Mouse (Mus musculus) liver, adult 2 months (tissue): ENCODE results near the gene Lhx3. TPM values are rescaled to one million over a fixed set of nuclear protein-coding genes. Genes with fewer than 3 reads are reported as not detected.
A peak's percentile ranks its signal among the peaks of the same experiment; 100 is the strongest.

Source experiments
- DNase-seq: peaks from one replicate; pipeline ENCODE4 v3.0.0-alpha.2; 2011; ENCODE audit warnings: low read depth, low spot score; ENCODE audit errors: extremely low read depth
- H3K27ac ChIP-seq: fragments of 200-500 bp; replicated peaks from 2 replicates; pipeline ENCODE4 v1.5.1; 2012; ENCODE audit warnings: low read depth, mild to moderate bottlenecking, control low read depth, inconsistent platforms, low read length; ENCODE audit not compliant: insufficient read depth
- H3K27me3 ChIP-seq: fragments of 200-500 bp; 2 replicates; pipeline ENCODE4 v1.6.1; 2012; ENCODE audit warnings: mild to moderate bottlenecking, moderate library complexity, low read length, inconsistent platforms; ENCODE audit not compliant: control insufficient read depth, insufficient read depth
- H3K36me3 ChIP-seq: fragments of 200-500 bp; 2 replicates; pipeline ENCODE4 v1.6.1; 2012; ENCODE audit warnings: low read length, inconsistent platforms; ENCODE audit not compliant: control insufficient read depth, insufficient read depth
- H3K4me1 ChIP-seq: fragments of 200-500 bp; 2 replicates; pipeline ENCODE4 v1.6.1; 2011; ENCODE audit warnings: low read length; ENCODE audit not compliant: control insufficient read depth, insufficient read depth
- H3K4me3 ChIP-seq: fragments of 200-500 bp; 2 replicates; pipeline ENCODE4 v1.5.1; 2011; ENCODE audit warnings: low read depth, mild to moderate bottlenecking, control low read depth, low read length, moderate library complexity; ENCODE audit not compliant: insufficient read depth
- H3K79me2 ChIP-seq: fragments of 200-500 bp; 2 replicates; pipeline ENCODE4 v1.6.1; 2012; ENCODE audit warnings: inconsistent platforms, mild to moderate bottlenecking, low read length, moderate library complexity; ENCODE audit not compliant: control insufficient read depth, insufficient read depth
- H3K9ac ChIP-seq: fragments of 200-500 bp; 2 replicates; pipeline ENCODE4 v1.6.1; 2012; ENCODE audit warnings: low read depth, mild to moderate bottlenecking, control low read depth, inconsistent platforms, low read length
- CTCF ChIP-seq: fragments of 200-500 bp; IDR thresholded peaks from 2 replicates; pipeline ENCODE4 v1.5.1; 2011; ENCODE audit warnings: low read depth, low read length, control low read depth
- POLR2A ChIP-seq: fragments of 200-500 bp; IDR thresholded peaks from 2 replicates; pipeline ENCODE4 v1.6.1; 2011; ENCODE audit warnings: low read length, control low read depth; ENCODE audit not compliant: insufficient read depth; ENCODE audit errors: extremely low read depth
- WGBS: fragments of 180-500 bp; shearing (Covaris S2); methylation state at CpG from one replicate; pipeline ENCODE4 v1.1.7; 2018; 5-methylcytosine and 5-hydroxymethylcytosine counted together
- polyA plus RNA-seq: library from polyadenylated mRNA; depleted of rRNA; stranded (reverse); fragments of >200 nt; gene quantifications from 2 replicates; pipeline ENCODE4 v1.2.3, GENCODE M21; 2012
- total RNA-seq: library from RNA; depleted of rRNA; stranded (reverse); fragments of >200 nt; gene quantifications from 2 replicates; pipeline ENCODE4 v1.2.3, GENCODE M21; 2014

Lhx3 gene
- total and polyA plus RNA-seq, 2 experiments = not detected

GRCm38 (mm10) chr2:26182646-26183045, 25.4 kb downstream of the Lhx3 start:
- 23% methylated on average over 6 of the region's 6 CpGs for WGBS
- Histone ChIP-seq H3K27me3 (no peaks in the 10 kb centered on the region), H3K79me2 (no peaks in the 10 kb centered on the region), H3K27ac (no peak overlapping the region), H3K4me3 (no peak overlapping the region), H3K36me3 (no peaks in the 10 kb centered on the region), H3K4me1 (no peaks in the 10 kb centered on the region), H3K9ac (no peak overlapping the region)
- no peak for DNase-seq
- no peak for TF ChIP-seq POLR2A
- TF ChIP-seq CTCF = peak; percentile 77

DNA sequence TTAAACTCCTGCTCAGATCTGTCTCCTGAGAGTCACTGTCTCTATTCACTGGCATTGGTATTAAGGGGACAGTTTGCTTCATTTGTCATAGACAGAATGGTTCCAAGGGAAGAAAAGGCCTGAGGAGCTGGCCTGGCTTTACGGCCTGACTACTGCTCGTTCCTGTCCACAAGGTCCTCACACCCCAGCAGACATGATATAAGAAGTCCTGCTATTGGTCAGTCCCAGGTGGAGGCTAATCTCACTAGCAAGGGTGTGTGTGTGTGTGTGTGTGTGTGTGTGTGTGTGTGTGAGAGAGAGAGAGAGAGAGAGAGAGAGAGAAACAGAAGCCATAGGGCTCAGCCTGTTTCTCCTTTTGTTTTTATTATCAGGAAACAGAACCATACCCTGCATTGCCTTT, 30.9 kb downstream of the Lhx3 start:
- WGBS = 74% methylated on average over 2 of the region's 2 CpGs
- no peaks in the 10 kb centered on the region for H3K4me1 ChIP-seq
- TF ChIP-seq POLR2A (no peak), CTCF (no peak)
- no peak overlapping the region for H3K4me3 ChIP-seq
- H3K27me3 ChIP-seq = no peaks in the 10 kb centered on the region
- DNase-seq = no peak
- H3K9ac ChIP-seq = no peak overlapping the region
- no peaks in the 10 kb centered on the region for H3K36me3 ChIP-seq
- H3K27ac ChIP-seq = no peak overlapping the region
- no peaks in the 10 kb centered on the region for H3K79me2 ChIP-seq

DNA sequence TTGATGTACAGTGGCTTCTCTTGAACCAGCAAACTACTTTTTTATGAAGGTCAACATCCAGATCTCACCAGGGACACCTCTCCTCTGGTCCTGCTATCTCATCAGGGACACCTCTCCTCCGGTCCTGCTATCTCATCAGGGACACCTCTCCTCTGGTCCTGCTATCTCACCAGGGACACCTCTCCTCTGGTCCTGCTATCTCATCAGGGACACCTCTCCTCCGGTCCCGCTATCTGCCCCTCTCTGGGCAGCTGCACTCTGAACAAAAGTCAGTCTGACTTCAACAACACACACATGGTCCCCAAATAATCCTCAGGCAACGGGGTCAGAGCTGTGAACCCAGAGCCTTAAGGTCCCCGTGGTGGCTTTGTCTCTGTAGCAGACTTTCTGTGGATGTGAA, 31.4 kb downstream of the Lhx3 start:
- Histone ChIP-seq H3K4me3 (no peak overlapping the region), H3K36me3 (no peaks in the 10 kb centered on the region), H3K9ac (no peak overlapping the region), H3K79me2 (no peaks in the 10 kb centered on the region), H3K27ac (no peak overlapping the region), H3K4me1 (no peaks in the 10 kb centered on the region), H3K27me3 (no peaks in the 10 kb centered on the region)
- WGBS = 60% methylated on average over 5 of the region's 5 CpGs
- no peak for DNase-seq
- no peak for TF ChIP-seq CTCF
- TF ChIP-seq POLR2A = no peak

- no peak overlapping the region for H3K27ac ChIP-seq
- TF ChIP-seq POLR2A (no peak), CTCF (no peak)
- H3K27me3 ChIP-seq = no peaks in the 10 kb centered on the region
- 37% methylated on average over 4 of the region's 4 CpGs for WGBS
- no peaks in the 10 kb centered on the region for H3K36me3 ChIP-seq
- no peak for DNase-seq
- no peak overlapping the region for H3K4me3 ChIP-seq
- H3K79me2 ChIP-seq = no peaks in the 10 kb centered on the region
- no peak overlapping the region for H3K9ac ChIP-seq
- no peaks in the 10 kb centered on the region for H3K4me1 ChIP-seq
Measured at GRCm38 (mm10) chr2:26175191-26175590, 32.9 kb downstream of the Lhx3 start.

DNA sequence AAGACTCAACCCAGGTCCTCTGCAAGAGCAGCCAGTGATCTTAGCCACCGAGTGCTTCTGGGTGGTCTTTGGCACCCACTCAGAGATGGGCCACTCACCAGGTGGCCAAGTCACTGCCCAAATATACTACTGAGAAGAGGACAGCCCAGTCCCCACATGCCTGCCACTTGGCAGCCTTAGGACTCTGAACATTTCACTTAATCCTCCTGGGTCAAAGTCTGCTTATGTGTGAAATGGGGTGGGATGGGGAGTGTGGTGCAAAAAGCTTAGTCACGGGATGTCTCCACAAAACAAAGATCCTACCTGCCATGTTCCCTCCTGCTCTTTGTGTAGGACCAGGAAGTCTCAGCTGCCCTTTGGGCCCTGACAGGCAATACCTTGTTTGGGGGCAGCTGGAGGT, 35.9 kb downstream of the Lhx3 start:
- Histone ChIP-seq H3K79me2 (no peaks in the 10 kb centered on the region), H3K4me3 (no peak overlapping the region), H3K27ac (no peak overlapping the region), H3K9ac (no peak overlapping the region), H3K36me3 (no peaks in the 10 kb centered on the region), H3K27me3 (no peaks in the 10 kb centered on the region), H3K4me1 (no peaks in the 10 kb centered on the region)
- 83% methylated on average over 2 of the region's 2 CpGs for WGBS
- TF ChIP-seq POLR2A = no peak
- no peak for TF ChIP-seq CTCF
- DNase-seq = no peak

GRCm38 (mm10) chr2:26170376-26170775, 37.7 kb downstream of the Lhx3 start:
- no peaks in the 10 kb centered on the region for H3K36me3 ChIP-seq
- DNase-seq = no peak
- WGBS = 38% methylated on average over 2 of the region's 2 CpGs
- H3K79me2 ChIP-seq = no peaks in the 10 kb centered on the region
- no peak overlapping the region for H3K9ac ChIP-seq
- no peak overlapping the region for H3K4me3 ChIP-seq
- no peak overlapping the region for H3K27ac ChIP-seq
- no peak for TF ChIP-seq POLR2A
- TF ChIP-seq CTCF = no peak
- H3K4me1 ChIP-seq = no peaks in the 10 kb centered on the region
- H3K27me3 ChIP-seq = 0 out of 2 replicates have a peak, but pooled peaks cover 2% of the 10 kb centered on the region
